Mouse (Mus musculus) macrophage (primary cell): ENCODE measurements around the gene Snx21. TPM values are rescaled to one million over a fixed set of nuclear protein-coding genes. Genes with fewer than 3 reads are reported as not detected.
"Not testable (repeated sequence)": the region's sequence is repeated elsewhere in the genome, so short reads cannot be mapped to it uniquely, and the experiment has no call there.

Source experiments
- H3K27ac ChIP-seq: fragments of 350-480 bp; formaldehyde crosslinking; 2 replicates; pipeline ENCODE4 v1.9.0; 2021
- H3K36me3 ChIP-seq: fragments of 350-480 bp; formaldehyde crosslinking; 2 replicates; pipeline ENCODE4 v1.9.0; 2021; ENCODE audit errors: inconsistent target
- H3K4me3 ChIP-seq: fragments of 350-480 bp; formaldehyde crosslinking; 2 replicates; pipeline ENCODE4 v1.9.0; 2021; ENCODE audit errors: inconsistent target
- H3K79me2 ChIP-seq: fragments of 350-480 bp; formaldehyde crosslinking; 2 replicates; pipeline ENCODE4 v1.9.0; 2021; ENCODE audit errors: inconsistent target
- WGBS: methylation state at CpG from one replicate; pipeline ENCODE4 v1.1.7; 2026; ENCODE audit warnings: inconsistent platforms; ENCODE audit not compliant: missing documents; 5-methylcytosine and 5-hydroxymethylcytosine counted together
- polyA plus RNA-seq: library from polyadenylated mRNA; stranded (reverse); fragments of 250-400 nt; gene quantifications from 3 replicates; pipeline ENCODE4 v1.2.4, GENCODE M21; 2018; ENCODE audit warnings: inconsistent platforms

Snx21 gene
- polyA plus RNA-seq, 1 experiment from 2014 or later, result 7.1 TPM

- Histone ChIP-seq H3K36me3 (peaks cover 54% of the 10 kb centered on the region), H3K27ac (no peak overlapping the region), H3K79me2 (no peaks in the 10 kb centered on the region), H3K4me3 (no peak overlapping the region)
- WGBS, result 93% methylated on average over 3 of the region's 3 CpGs
These were observed 7.6 kb downstream of the Snx21 start for GRCm38 (mm10) chr2:164793236-164793635.

- Histone ChIP-seq H3K27ac (no peak overlapping the region), H3K36me3 (peaks cover 50% of the 10 kb centered on the region), H3K4me3 (no peak overlapping the region), H3K79me2 (no peaks in the 10 kb centered on the region)
- WGBS, result 75% methylated on average over 1 of the region's 2 CpGs
These were observed 8.1 kb downstream of the Snx21 start for GRCm38 (mm10) chr2:164793772-164794171.

GRCm38 (mm10) chr2:164794293-164794692, 8.7 kb downstream of the Snx21 start:
- H3K4me3 ChIP-seq, result no peak overlapping the region
- no peaks in the 10 kb centered on the region for H3K79me2 ChIP-seq
- peaks cover 50% of the 10 kb centered on the region for H3K36me3 ChIP-seq
- no peak overlapping the region for H3K27ac ChIP-seq
- WGBS, result 30% methylated on average over 5 of the region's 5 CpGs

GRCm38 (mm10) chr2:164795868-164796267, 10.2 kb downstream of the Snx21 start:
- Histone ChIP-seq H3K27ac (no peak overlapping the region), H3K4me3 (no peak overlapping the region), H3K36me3 (peaks cover 54% of the 10 kb centered on the region), H3K79me2 (peaks cover 7% of the 10 kb centered on the region)
- 95% methylated on average over 4 of the region's 4 CpGs for WGBS

GRCm38 (mm10) chr2:164798554-164798953, 12.9 kb downstream of the Snx21 start:
- H3K27ac ChIP-seq, H3K4me3 ChIP-seq: not testable (repeated sequence)
- H3K79me2 ChIP-seq, result peaks cover 34% of the 10 kb centered on the region
- peaks cover 46% of the 10 kb centered on the region for H3K36me3 ChIP-seq
- 72% methylated on average over 5 of the region's 6 CpGs for WGBS

GRCm38 (mm10) chr2:164800252-164801004, 14.8 kb downstream of the Snx21 start:
- H3K36me3 ChIP-seq, result peaks cover 36% of the 10 kb centered on the region
- H3K79me2 ChIP-seq, result peaks cover 47% of the 10 kb centered on the region
- WGBS, result 93% methylated on average over 13 of the region's 13 CpGs
- no peak overlapping the region for H3K4me3 ChIP-seq
- no peak overlapping the region for H3K27ac ChIP-seq

GRCm38 (mm10) chr2:164803201-164803920, 17.7 kb downstream of the Snx21 start:
- H3K36me3 ChIP-seq, result peaks cover 16% of the 10 kb centered on the region; the same call in 1 of the 2 replicates
- no peak overlapping the region for H3K27ac ChIP-seq
- WGBS, result 75% methylated on average over 16 of the region's 16 CpGs
- H3K4me3 ChIP-seq, result peak overlapping the region; percentile 91
- peaks cover 71% of the 10 kb centered on the region for H3K79me2 ChIP-seq

GRCm38 (mm10) chr2:164803921-164804313, 18.3 kb downstream of the Snx21 start:
- H3K4me3 ChIP-seq, result peak overlapping the region; percentile 91
- WGBS, result 78% methylated on average over 1 of the region's 1 CpGs
- H3K27ac ChIP-seq, result peak overlapping the region; percentile 85
- peaks cover 18% of the 10 kb centered on the region; the same call in 1 of the 2 replicates for H3K36me3 ChIP-seq
- peaks cover 71% of the 10 kb centered on the region for H3K79me2 ChIP-seq

GRCm38 (mm10) chr2:164804533-164805331, 19.1 kb downstream of the Snx21 start, which contains the start of the genes Acot8 and Zswim3:
Acot8 (minus strand) TSS chr2:164804882.
Zswim3 (plus strand) TSS chr2:164805098.
- peak within 1 kb of the TSS; percentile 85 for H3K27ac ChIP-seq
- 2% methylated on average over 46 of the region's 47 CpGs for WGBS
- peaks cover 71% of the 10 kb centered on the region for H3K79me2 ChIP-seq
- H3K36me3 ChIP-seq, result peaks cover 16% of the 10 kb centered on the region; the same call in 1 of the 2 replicates
- H3K4me3 ChIP-seq, result peak within 1 kb of the TSS; percentile 91

- Histone ChIP-seq H3K4me3 (peak overlapping the region; percentile 91), H3K27ac (peak overlapping the region; percentile 85), H3K36me3 (peaks cover 11% of the 10 kb centered on the region; the same call in 1 of the 2 replicates), H3K79me2 (peaks cover 68% of the 10 kb centered on the region)
- 2% methylated on average over 21 of the region's 21 CpGs for WGBS
These were observed 19.7 kb downstream of the Snx21 start for GRCm38 (mm10) chr2:164805332-164805718.

GRCm38 (mm10) chr2:164806614-164807013, 21.0 kb downstream of the Snx21 start:
- 98% methylated on average over 7 of the region's 7 CpGs for WGBS
- Histone ChIP-seq H3K27ac (no peak overlapping the region), H3K79me2 (peaks cover 56% of the 10 kb centered on the region), H3K36me3 (peaks cover 3% of the 10 kb centered on the region; the same call in 1 of the 2 replicates), H3K4me3 (no peak overlapping the region)

- Histone ChIP-seq H3K36me3 (peaks cover 3% of the 10 kb centered on the region; the same call in 1 of the 2 replicates), H3K4me3 (no peak overlapping the region), H3K79me2 (no peaks in the 10 kb centered on the region), H3K27ac (no peak overlapping the region)
- 93% methylated on average over 2 of the region's 2 CpGs for WGBS
These were observed 27.9 kb downstream of the Snx21 start for GRCm38 (mm10) chr2:164813557-164813956.

GRCm38 (mm10) chr2:164815348-164815747, 29.7 kb downstream of the Snx21 start:
- Histone ChIP-seq H3K36me3 (peaks cover 6% of the 10 kb centered on the region; the same call in 1 of the 2 replicates), H3K27ac (0 out of 2 replicates have a peak overlapping the region, but pooled peaks have one; percentile 7), H3K79me2 (no peaks in the 10 kb centered on the region), H3K4me3 (no peak overlapping the region)
- 29% methylated on average over 5 of the region's 5 CpGs for WGBS

- WGBS, result 93% methylated on average over 8 of the region's 8 CpGs
- Histone ChIP-seq H3K79me2 (no peaks in the 10 kb centered on the region), H3K4me3 (no peak overlapping the region), H3K27ac (0 out of 2 replicates have a peak overlapping the region, but pooled peaks have one; percentile 7), H3K36me3 (peaks cover 9% of the 10 kb centered on the region; the same call in 1 of the 2 replicates)
These were observed 30.2 kb downstream of the Snx21 start for GRCm38 (mm10) chr2:164815821-164816220.
